Mouse (Mus musculus): ENCODE measurements around the gene Wfdc3.

Gene Wfdc3

GRCm38 (mm10) chr2:164776130-164776529, 30.4 kb upstream of the Wfdc3 start:
- no peak for DNase-seq (ENCODE audit: low spot score)

GRCm38 (mm10) chr2:164773989-164774364, 28.2 kb upstream of the Wfdc3 start:
- DNase-seq (ENCODE audit: low spot score) = no peak

- no peak for DNase-seq (ENCODE audit: low spot score)
Measured at GRCm38 (mm10) chr2:164773229-164773988, 27.7 kb upstream of the Wfdc3 start.

GRCm38 (mm10) chr2:164771123-164771522, 25.4 kb upstream of the Wfdc3 start:
- DNase-seq (ENCODE audit: low spot score) = no peak

GRCm38 (mm10) chr2:164770279-164770678, 24.5 kb upstream of the Wfdc3 start:
- DNase-seq (ENCODE audit: low spot score) = no peak

GRCm38 (mm10) chr2:164769258-164770037, 23.7 kb upstream of the Wfdc3 start, which contains the start of gene Ube2c:
Gene Ube2c (plus strand): TSS chr2:164769898.
- peak; percentile 96 for DNase-seq (ENCODE audit: low spot score)

- no peak for DNase-seq (ENCODE audit: low spot score)
Measured at GRCm38 (mm10) chr2:164767812-164768540, 22.2 kb upstream of the Wfdc3 start.

GRCm38 (mm10) chr2:164765841-164766240, 20.1 kb upstream of the Wfdc3 start:
- DNase-seq (ENCODE audit: low spot score) = no peak

- DNase-seq (ENCODE audit: low spot score) = no peak
Measured at GRCm38 (mm10) chr2:164762593-164762992, 16.9 kb upstream of the Wfdc3 start.

GRCm38 (mm10) chr2:164761971-164762370, 16.2 kb upstream of the Wfdc3 start:
- no peak for DNase-seq (ENCODE audit: low spot score)

- no peak for DNase-seq (ENCODE audit: low spot score)
Measured at GRCm38 (mm10) chr2:164761502-164761901, 15.8 kb upstream of the Wfdc3 start.

GRCm38 (mm10) chr2:164760059-164760833, 14.5 kb upstream of the Wfdc3 start:
- DNase-seq (ENCODE audit: low spot score) = no peak

GRCm38 (mm10) chr2:164758692-164759091, 13.0 kb upstream of the Wfdc3 start:
- DNase-seq (ENCODE audit: low spot score) = no peak

- no peak for DNase-seq (ENCODE audit: low spot score)
Measured at GRCm38 (mm10) chr2:164757841-164758240, 12.1 kb upstream of the Wfdc3 start.

- no peak for DNase-seq (ENCODE audit: low spot score)
Measured at GRCm38 (mm10) chr2:164754800-164755199, 9.1 kb upstream of the Wfdc3 start.

GRCm38 (mm10) chr2:164754105-164754504, 8.4 kb upstream of the Wfdc3 start:
- DNase-seq (ENCODE audit: low spot score) = no peak

- DNase-seq (ENCODE audit: low spot score) = no peak
Measured at GRCm38 (mm10) chr2:164752454-164752853, 6.7 kb upstream of the Wfdc3 start.

GRCm38 (mm10) chr2:164748991-164749390, 3.3 kb upstream of the Wfdc3 start:
- no peak for DNase-seq (ENCODE audit: low spot score)

- no peak for DNase-seq (ENCODE audit: low spot score)
Measured at GRCm38 (mm10) chr2:164748191-164748590, 2.5 kb upstream of the Wfdc3 start.

- DNase-seq (ENCODE audit: low spot score) = no peak
Measured at GRCm38 (mm10) chr2:164746693-164747092, 962 bp upstream of the Wfdc3 start.

- no peak for DNase-seq (ENCODE audit: low spot score)
Measured at GRCm38 (mm10) chr2:164744987-164745386, 744 bp downstream of the Wfdc3 start.

- no peak for DNase-seq (ENCODE audit: low spot score)
Measured at GRCm38 (mm10) chr2:164739876-164740275, 5.9 kb downstream of the Wfdc3 start.

Data from ovary, postnatal 36 days (tissue).